Mouse (Mus musculus) monocyte, adult 2 months (primary cell): ENCODE data around the gene Rgs8.

ENCODE experiments used
- DNase-seq, 2 experiments: peaks; one replicate each; pipeline ENCODE4 v3.0.0; 2022; ENCODE audit warnings: low spot score in 2 of 2, low read depth in 1 of 2

Rgs8 gene

GRCm38 (mm10) chr1:153673900-153674299, 21.1 kb downstream of the Rgs8 start:
- no peak for DNase-seq

GRCm38 (mm10) chr1:153675591-153675990, 22.8 kb downstream of the Rgs8 start:
- DNase-seq, result no peak

GRCm38 (mm10) chr1:153677635-153678034, 24.8 kb downstream of the Rgs8 start:
- DNase-seq, result no peak

- DNase-seq, result no peak
Observed at GRCm38 (mm10) chr1:153679147-153679546, 26.3 kb downstream of the Rgs8 start.

- no peak for DNase-seq
Observed at GRCm38 (mm10) chr1:153679653-153680052, 26.8 kb downstream of the Rgs8 start.

- DNase-seq, result no peak
Observed at GRCm38 (mm10) chr1:153680363-153680762, 27.5 kb downstream of the Rgs8 start.

- no peak for DNase-seq
Observed at GRCm38 (mm10) chr1:153681036-153681435, 28.2 kb downstream of the Rgs8 start.

- DNase-seq, result no peak
Observed at GRCm38 (mm10) chr1:153683190-153683589, 30.4 kb downstream of the Rgs8 start.

- DNase-seq, result no peak
Observed at GRCm38 (mm10) chr1:153685630-153686029, 32.8 kb downstream of the Rgs8 start.

- DNase-seq, result no peak
Observed at GRCm38 (mm10) chr1:153692526-153692925, 39.7 kb downstream of the Rgs8 start.

- DNase-seq, result no peak
Observed at GRCm38 (mm10) chr1:153694372-153695120, 41.7 kb downstream of the Rgs8 start.

- DNase-seq, result no peak
Observed at GRCm38 (mm10) chr1:153695398-153695797, 42.6 kb downstream of the Rgs8 start.

- no peak for DNase-seq
Observed at GRCm38 (mm10) chr1:153696093-153696492, 43.3 kb downstream of the Rgs8 start.

GRCm38 (mm10) chr1:153696541-153696940, 43.7 kb downstream of the Rgs8 start:
- DNase-seq, result no peak

GRCm38 (mm10) chr1:153697581-153698251, 44.9 kb downstream of the Rgs8 start:
- no peak for DNase-seq

GRCm38 (mm10) chr1:153698311-153699084, 45.7 kb downstream of the Rgs8 start:
- DNase-seq, result no peak

- no peak for DNase-seq
Observed at GRCm38 (mm10) chr1:153700448-153701063, 47.7 kb downstream of the Rgs8 start.

- DNase-seq, result no peak
Observed at GRCm38 (mm10) chr1:153701461-153701860, 48.6 kb downstream of the Rgs8 start.

- DNase-seq, result no peak
Observed at GRCm38 (mm10) chr1:153702166-153702852, 49.5 kb downstream of the Rgs8 start.

- DNase-seq, result no peak
Observed at GRCm38 (mm10) chr1:153702853-153703410, 50.1 kb downstream of the Rgs8 start.
